Mouse (Mus musculus): ENCODE results near the gene Zkscan16. TPM values are rescaled to one million over a fixed set of nuclear protein-coding genes. Genes with fewer than 3 reads are reported as not detected.

Gene Zkscan16
- polyA plus RNA-seq (2016; fragmentation: Nextera tagmentation; extraction: Ambion mirVana), result 1.1 and 1.4 TPM in 2 replicates

- peak within 1 kb of the TSS; percentile 74 for H3K4me3 ChIP-seq (replicated peaks)
- H3K4me2 ChIP-seq, result peak within 1 kb of the TSS; percentile 86
- peaks cover 16% of the 10 kb centered on the region for H3K4me1 ChIP-seq (replicated peaks)
- no peaks in the 10 kb centered on the region for H3K9me3 ChIP-seq
- H3K36me3 ChIP-seq, result no peaks in the 10 kb centered on the region; the same call in 1 of the 2 replicates
- peaks cover 13% of the 10 kb centered on the region for H3K27me3 ChIP-seq
- peak; percentile 79 for ATAC-seq (ENCODE audit: insufficient number of reproducible peaks, insufficient read depth, low FRiP score, low TSS enrichment, low read depth)
- WGBS, result 2% methylated on average over 50 of the region's 50 CpGs
- peak within 1 kb of the TSS; percentile 76 for H3K9ac ChIP-seq (replicated peaks)
- peak within 1 kb of the TSS; percentile 69; the same call in 1 of the 2 replicates for H3K27ac ChIP-seq
Observed at GRCm38 (mm10) chr4:58943420-58944205, at the start of gene Zkscan16. Gene Zkscan16 (plus strand): TSS chr4:58943628.

DNA sequence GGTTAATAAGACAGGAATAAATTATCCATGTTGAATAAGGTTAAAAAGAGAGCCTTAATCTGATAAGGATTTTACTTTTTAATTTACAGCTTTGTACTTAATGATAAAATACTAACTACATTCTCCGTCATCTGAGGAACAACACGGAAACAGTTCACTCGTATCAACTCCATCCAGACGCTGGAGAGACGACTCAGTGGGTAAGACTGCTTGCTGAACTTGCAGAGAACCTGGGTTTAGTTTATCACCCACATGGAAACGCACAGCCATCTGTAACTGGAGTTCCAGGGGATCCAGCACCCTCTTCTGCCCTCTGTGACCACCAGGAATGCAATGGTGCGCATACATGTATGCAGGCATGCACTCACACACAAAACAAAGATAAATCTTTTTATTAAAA, 49.0 kb upstream of the Zkscan16 start:
- Histone ChIP-seq H3K4me2 (no peak overlapping the region), H3K27ac (no peak overlapping the region), H3K9ac (replicated peaks) (no peak overlapping the region), H3K27me3 (no peaks in the 10 kb centered on the region), H3K9me3 (no peaks in the 10 kb centered on the region), H3K4me3 (replicated peaks) (no peak overlapping the region), H3K36me3 (no peaks in the 10 kb centered on the region), H3K4me1 (replicated peaks) (no peaks in the 10 kb centered on the region)
- ATAC-seq (ENCODE audit: insufficient number of reproducible peaks, insufficient read depth, low FRiP score, low TSS enrichment, low read depth), result no peak
- 83% methylated on average over 7 of the region's 7 CpGs for WGBS

DNA sequence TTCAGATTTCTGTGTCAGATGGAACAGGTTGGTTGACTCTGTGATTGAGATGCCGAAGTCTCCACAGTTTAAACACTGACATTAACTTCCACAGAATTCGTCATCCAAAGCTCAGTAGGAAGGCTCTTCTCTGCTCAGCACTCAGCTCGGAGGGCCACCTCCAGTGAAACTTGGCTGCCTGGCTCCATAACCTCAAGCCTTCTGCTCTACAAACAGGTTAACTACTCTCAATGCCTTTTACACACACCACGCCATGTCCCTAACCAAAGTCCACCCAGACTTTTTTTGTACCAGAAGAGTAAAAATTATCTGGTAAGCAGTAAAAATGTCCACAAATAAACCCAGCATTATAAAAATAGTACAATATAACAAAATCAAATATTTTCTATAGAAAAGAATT, 46.0 kb upstream of the Zkscan16 start:
- Histone ChIP-seq H3K36me3 (no peaks in the 10 kb centered on the region), H3K9ac (replicated peaks) (no peak overlapping the region), H3K27ac (no peak overlapping the region), H3K27me3 (no peaks in the 10 kb centered on the region), H3K4me1 (replicated peaks) (no peaks in the 10 kb centered on the region), H3K4me3 (replicated peaks) (no peak overlapping the region), H3K9me3 (no peaks in the 10 kb centered on the region), H3K4me2 (no peak overlapping the region)
- WGBS, result 83% methylated on average over 4 of the region's 4 CpGs
- no peak for ATAC-seq (ENCODE audit: insufficient number of reproducible peaks, insufficient read depth, low FRiP score, low TSS enrichment, low read depth)

DNA sequence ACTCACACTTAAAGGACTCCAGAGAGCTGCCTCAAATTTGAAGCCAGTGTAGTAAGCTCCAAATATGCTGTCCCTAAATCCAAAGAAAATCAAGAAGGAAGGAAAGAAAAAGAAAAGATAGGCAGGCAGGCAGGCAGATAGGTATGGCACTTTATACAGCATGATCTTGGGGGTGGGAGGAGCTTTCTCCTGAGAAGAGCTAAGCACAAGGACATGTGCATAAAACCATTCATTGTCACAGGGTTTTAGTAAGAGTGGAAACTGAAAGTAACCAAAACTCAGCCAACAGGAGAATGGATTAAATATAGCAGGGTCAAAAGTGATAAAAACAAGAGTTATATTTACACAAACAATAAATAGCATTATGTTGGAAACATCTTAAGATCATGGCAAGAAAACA, 45.1 kb upstream of the Zkscan16 start:
- Histone ChIP-seq H3K4me3 (replicated peaks) (no peak overlapping the region), H3K9ac (replicated peaks) (no peak overlapping the region), H3K4me2 (no peak overlapping the region), H3K4me1 (replicated peaks) (0 out of 2 replicates have a peak, but pooled peaks cover under 1% of the 10 kb centered on the region), H3K36me3 (no peaks in the 10 kb centered on the region), H3K27me3 (no peaks in the 10 kb centered on the region), H3K9me3 (no peaks in the 10 kb centered on the region), H3K27ac (no peak overlapping the region)
- no peak for ATAC-seq (ENCODE audit: insufficient number of reproducible peaks, insufficient read depth, low FRiP score, low TSS enrichment, low read depth)

DNA sequence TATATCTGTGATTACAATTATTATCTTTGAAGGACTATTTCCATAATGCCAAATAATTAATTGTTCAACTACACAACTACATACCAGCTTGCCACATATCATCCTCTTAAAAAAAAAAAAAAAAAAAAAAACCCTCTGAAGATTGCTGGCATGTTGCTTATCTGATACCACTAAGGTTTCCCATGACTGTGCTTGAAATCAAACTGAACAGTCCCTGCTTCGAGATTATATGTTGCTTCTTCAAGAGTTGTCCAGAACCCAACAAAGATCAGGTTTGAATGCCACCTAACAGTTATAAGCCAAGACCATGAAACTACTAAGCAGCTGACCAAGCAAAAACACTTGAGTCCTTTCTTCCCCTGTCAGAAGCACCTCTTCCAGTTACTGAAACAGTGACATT, 36.0 kb upstream of the Zkscan16 start:
- Histone ChIP-seq H3K4me3 (replicated peaks) (no peak overlapping the region), H3K9ac (replicated peaks) (no peak overlapping the region), H3K27ac (no peak overlapping the region), H3K36me3 (no peaks in the 10 kb centered on the region), H3K4me1 (replicated peaks) (peaks cover 10% of the 10 kb centered on the region), H3K27me3 (no peaks in the 10 kb centered on the region), H3K9me3 (no peaks in the 10 kb centered on the region), H3K4me2 (no peak overlapping the region)
- 100% methylated on average over 1 of the region's 1 CpGs for WGBS
- ATAC-seq (ENCODE audit: insufficient number of reproducible peaks, insufficient read depth, low FRiP score, low TSS enrichment, low read depth), result no peak

DNA sequence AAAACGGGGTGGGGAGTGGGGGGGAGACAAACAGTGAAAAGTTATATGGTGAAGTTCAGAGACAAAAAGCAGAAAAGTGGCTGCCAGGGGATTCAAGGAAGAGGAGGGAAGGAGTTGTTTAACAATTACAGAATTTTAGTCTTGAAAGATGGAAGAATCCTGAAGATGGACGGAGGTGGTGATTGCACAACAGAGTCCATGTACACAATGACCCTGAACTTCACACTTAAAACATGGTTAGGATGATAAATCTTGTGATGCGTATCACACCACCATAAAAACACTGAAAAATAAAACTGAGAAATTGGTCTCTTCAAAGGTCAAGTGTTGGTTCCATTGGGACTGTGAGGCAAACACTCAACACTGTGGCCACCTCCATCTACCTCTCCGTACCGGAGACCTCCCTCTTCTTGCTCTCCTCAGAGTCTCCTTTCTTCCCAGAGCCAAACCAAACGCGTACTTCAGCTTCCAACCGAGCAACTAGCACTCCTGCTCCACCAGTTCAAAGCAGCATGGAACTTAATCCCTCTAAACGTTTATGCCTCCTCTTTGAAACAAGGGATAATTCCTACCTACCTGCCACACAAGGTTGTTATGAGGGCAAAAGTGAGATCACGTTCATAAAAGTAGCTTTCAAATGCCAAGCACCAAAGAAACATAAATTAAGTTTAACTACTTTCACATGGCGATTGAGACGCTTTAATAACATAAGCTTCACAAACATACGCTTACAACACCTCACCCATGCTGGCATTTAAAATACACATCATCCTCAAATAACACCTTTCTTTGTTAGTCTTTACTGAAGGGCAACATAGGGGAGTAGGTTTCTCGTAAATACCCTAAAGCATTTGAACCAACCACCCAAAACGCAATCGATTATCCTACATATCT, 33.0 kb upstream of the Zkscan16 start:
- Histone ChIP-seq H3K27ac (0 out of 2 replicates have a peak overlapping the region, but pooled peaks have one; percentile 99), H3K4me1 (replicated peaks) (peaks cover 13% of the 10 kb centered on the region), H3K4me2 (peak overlapping the region; percentile 65), H3K27me3 (no peaks in the 10 kb centered on the region), H3K9ac (replicated peaks) (peak overlapping the region; percentile 97), H3K4me3 (replicated peaks) (peak overlapping the region; percentile 91), H3K36me3 (no peaks in the 10 kb centered on the region), H3K9me3 (no peaks in the 10 kb centered on the region)
- no peak for ATAC-seq (ENCODE audit: insufficient number of reproducible peaks, insufficient read depth, low FRiP score, low TSS enrichment, low read depth)
- 27% methylated on average over 16 of the region's 16 CpGs for WGBS

- Histone ChIP-seq H3K4me3 (replicated peaks) (peak overlapping the region; percentile 91), H3K36me3 (no peaks in the 10 kb centered on the region), H3K9me3 (no peaks in the 10 kb centered on the region), H3K9ac (replicated peaks) (peak overlapping the region; percentile 97), H3K4me2 (peak overlapping the region; percentile 65), H3K4me1 (replicated peaks) (peaks cover 13% of the 10 kb centered on the region), H3K27ac (peak overlapping the region; percentile 99), H3K27me3 (no peaks in the 10 kb centered on the region)
- under 1% methylated on average over 52 of the region's 56 CpGs for WGBS
- peak; percentile 55 for ATAC-seq (ENCODE audit: insufficient number of reproducible peaks, insufficient read depth, low FRiP score, low TSS enrichment, low read depth)
Observed at GRCm38 (mm10) chr4:58911069-58911830, 32.2 kb upstream of the Zkscan16 start.

GRCm38 (mm10) chr4:58911831-58912628, 31.4 kb upstream of the Zkscan16 start:
- peaks cover 13% of the 10 kb centered on the region for H3K4me1 ChIP-seq (replicated peaks)
- H3K9me3 ChIP-seq, result no peaks in the 10 kb centered on the region
- peak overlapping the region; percentile 99 for H3K27ac ChIP-seq
- no peaks in the 10 kb centered on the region for H3K36me3 ChIP-seq
- WGBS, result under 1% methylated on average over 84 of the region's 126 CpGs
- peak; percentile 72 for ATAC-seq (ENCODE audit: insufficient number of reproducible peaks, insufficient read depth, low FRiP score, low TSS enrichment, low read depth)
- no peaks in the 10 kb centered on the region for H3K27me3 ChIP-seq
- peak overlapping the region; percentile 91 for H3K4me3 ChIP-seq (replicated peaks)
- H3K4me2 ChIP-seq, result peak overlapping the region; percentile 65
- H3K9ac ChIP-seq (replicated peaks), result peak overlapping the region; percentile 97

- H3K4me2 ChIP-seq, result peak within 1 kb of the TSS; percentile 65
- no peaks in the 10 kb centered on the region for H3K27me3 ChIP-seq
- H3K36me3 ChIP-seq, result no peaks in the 10 kb centered on the region
- H3K9me3 ChIP-seq, result no peaks in the 10 kb centered on the region
- 5% methylated on average over 43 of the region's 43 CpGs for WGBS
- peak within 1 kb of the TSS; percentile 91 for H3K4me3 ChIP-seq (replicated peaks)
- peaks cover 13% of the 10 kb centered on the region for H3K4me1 ChIP-seq (replicated peaks)
- peak; percentile 70 for ATAC-seq (ENCODE audit: insufficient number of reproducible peaks, insufficient read depth, low FRiP score, low TSS enrichment, low read depth)
- peak within 1 kb of the TSS; percentile 97 for H3K9ac ChIP-seq (replicated peaks)
- H3K27ac ChIP-seq, result peak within 1 kb of the TSS; percentile 99
Observed at GRCm38 (mm10) chr4:58912629-58913335, 30.6 kb upstream of the Zkscan16 start, which contains the start of gene Ecpas. Gene Ecpas (minus strand): TSS chr4:58912749.

Measured in limb, embryonic 12.5 days (tissue).